Mouse (Mus musculus): Measurements from ENCODE around the gene Mymk. TPM values are rescaled to one million over a fixed set of nuclear protein-coding genes. Genes with fewer than 3 reads are reported as not detected.

Mymk gene
- not detected in 2 replicates for polyA plus RNA-seq (2012; ENCODE audit: insufficient read depth, insufficient read length, missing spikeins)

DNA sequence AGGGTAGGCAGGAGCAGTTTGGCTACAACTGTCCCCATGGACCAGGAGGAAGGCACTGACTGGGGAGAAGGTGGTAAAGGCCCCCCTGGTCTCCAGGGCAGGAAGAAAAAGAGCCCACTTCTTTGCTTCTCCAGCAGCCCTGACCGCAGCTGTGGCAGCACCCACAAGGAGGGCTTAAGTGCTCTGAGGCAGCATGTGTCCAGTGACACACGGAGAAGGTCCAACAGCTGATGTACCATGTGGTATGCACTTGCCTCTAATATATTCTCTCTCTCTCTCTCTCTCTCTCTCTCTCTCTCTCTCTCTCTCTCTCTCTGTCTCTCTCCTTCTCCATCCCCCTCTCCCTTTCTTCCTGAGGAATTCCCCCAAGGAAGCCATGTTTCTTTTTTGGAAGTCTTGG is at the start of gene Mymk:
TSS of gene Mymk (minus strand) at position 202 of the 400 bp plus-strand sequence.
- Histone ChIP-seq H3K4me3 (ENCODE audit: insufficient read depth, low read length) (no peak within 1 kb of the TSS), H3K27ac (ENCODE audit: insufficient read depth, low read depth, low read length) (peak within 1 kb of the TSS; percentile 13; the same call in 1 of the 2 replicates), H3K4me1 (ENCODE audit: control insufficient read depth, insufficient read depth, low read length) (peaks cover 13% of the 10 kb centered on the region)
- no peak for TF ChIP-seq POLR2A (IDR thresholded peaks at IDR 0.05; ENCODE audit: borderline replicate concordance, low read depth, low read length)
- no peak for TF ChIP-seq CTCF (IDR thresholded peaks at IDR 0.05; ENCODE audit: low read depth, low read length)

DNA sequence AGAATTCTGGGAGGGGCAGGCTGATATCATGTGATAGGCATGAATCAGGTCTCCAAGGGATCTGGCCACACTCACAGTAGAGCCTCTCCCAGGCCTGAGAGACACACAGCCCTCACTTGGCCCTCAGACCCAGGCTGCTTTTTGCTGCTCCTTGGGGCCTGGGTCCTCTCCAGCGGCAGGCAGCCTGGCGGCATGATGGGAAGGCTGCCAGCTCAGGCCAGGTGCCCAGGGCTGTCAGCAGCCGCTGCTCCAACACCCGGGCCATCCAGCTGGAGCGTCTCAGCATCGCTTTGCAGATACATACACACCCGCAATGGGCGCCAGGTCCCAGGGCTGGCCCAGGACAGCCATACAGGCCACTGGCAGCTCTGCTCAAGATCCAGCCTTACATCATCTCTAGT is 48.3 kb upstream of the Mymk start:
- no peaks in the 10 kb centered on the region for H3K4me1 ChIP-seq (ENCODE audit: control insufficient read depth, insufficient read depth, low read length)
- H3K27ac ChIP-seq (ENCODE audit: insufficient read depth, low read depth, low read length): no peak overlapping the region
- TF ChIP-seq CTCF (IDR thresholded peaks at IDR 0.05; ENCODE audit: low read depth, low read length) (no peak), POLR2A (IDR thresholded peaks at IDR 0.05; ENCODE audit: borderline replicate concordance, low read depth, low read length) (no peak)
- no peak overlapping the region for H3K4me3 ChIP-seq (ENCODE audit: insufficient read depth, low read length)

DNA sequence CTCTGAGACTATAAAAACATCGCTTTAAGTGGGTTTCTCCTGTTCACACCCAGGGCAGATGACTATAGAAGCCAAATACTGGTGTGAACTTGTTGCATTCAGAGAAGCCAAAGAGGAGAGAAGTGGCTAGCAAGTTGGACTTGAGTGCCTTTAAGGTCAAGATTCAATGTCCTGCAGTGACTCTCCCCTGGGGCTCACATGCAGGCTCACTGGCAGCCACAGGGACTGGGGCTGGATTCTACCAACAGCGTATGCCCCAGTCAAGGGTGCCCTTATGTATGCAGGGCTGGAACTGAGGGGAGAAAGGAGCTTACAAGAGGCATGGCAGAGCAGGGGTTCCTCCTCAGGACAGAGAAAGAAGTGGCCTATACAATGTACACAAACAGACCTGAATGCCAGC is 47.8 kb upstream of the Mymk start:
- Histone ChIP-seq H3K4me1 (ENCODE audit: control insufficient read depth, insufficient read depth, low read length) (no peaks in the 10 kb centered on the region), H3K27ac (ENCODE audit: insufficient read depth, low read depth, low read length) (no peak overlapping the region), H3K4me3 (ENCODE audit: insufficient read depth, low read length) (no peak overlapping the region)
- TF ChIP-seq CTCF (IDR thresholded peaks at IDR 0.05; ENCODE audit: low read depth, low read length): no peak
- no peak for TF ChIP-seq POLR2A (IDR thresholded peaks at IDR 0.05; ENCODE audit: borderline replicate concordance, low read depth, low read length)

DNA sequence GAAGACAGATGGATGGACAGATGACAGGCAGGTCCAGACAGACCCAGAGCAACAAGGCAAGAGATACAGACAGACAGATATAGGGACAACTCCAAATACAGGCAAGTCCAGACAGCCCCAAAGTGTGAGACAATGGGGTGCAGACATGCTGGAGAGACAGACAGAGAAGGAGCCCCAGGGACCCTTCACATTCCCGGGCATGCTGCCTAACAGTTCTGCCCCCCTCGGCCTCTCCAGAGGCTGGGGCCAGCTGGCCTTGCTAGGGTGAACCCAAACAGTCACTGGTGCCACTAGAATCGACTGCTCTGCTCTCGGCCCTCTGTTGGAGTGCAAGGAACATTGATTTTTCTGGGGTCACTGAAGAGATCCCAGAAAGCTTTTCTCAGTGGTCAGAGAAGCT is 46.5 kb upstream of the Mymk start:
- Histone ChIP-seq H3K4me1 (ENCODE audit: control insufficient read depth, insufficient read depth, low read length) (no peaks in the 10 kb centered on the region), H3K4me3 (ENCODE audit: insufficient read depth, low read length) (no peak overlapping the region), H3K27ac (ENCODE audit: insufficient read depth, low read depth, low read length) (no peak overlapping the region)
- TF ChIP-seq POLR2A (IDR thresholded peaks at IDR 0.05; ENCODE audit: borderline replicate concordance, low read depth, low read length) (no peak), CTCF (IDR thresholded peaks at IDR 0.05; ENCODE audit: low read depth, low read length) (no peak)

DNA sequence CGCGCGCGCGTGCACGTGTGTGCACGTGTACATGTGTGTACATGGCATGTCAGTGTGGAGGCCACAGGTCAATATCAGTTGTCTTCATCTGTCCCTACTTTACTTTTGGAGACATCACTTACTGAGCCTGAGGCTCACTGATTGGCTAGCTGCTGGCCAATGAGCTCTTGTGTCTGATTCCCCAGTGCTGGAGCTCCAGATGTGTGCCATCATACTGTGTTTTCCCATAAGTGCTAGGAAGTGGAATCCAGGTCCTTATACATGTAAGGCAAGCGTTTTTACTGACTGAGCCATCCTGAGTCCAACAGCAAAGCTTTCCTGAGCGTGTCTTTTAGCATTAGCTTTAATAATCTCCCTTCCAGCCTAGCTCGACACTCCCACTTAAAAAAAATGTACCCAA is 42.2 kb upstream of the Mymk start:
- Histone ChIP-seq H3K4me1 (ENCODE audit: control insufficient read depth, insufficient read depth, low read length) (no peaks in the 10 kb centered on the region), H3K27ac (ENCODE audit: insufficient read depth, low read depth, low read length) (no peak overlapping the region), H3K4me3 (ENCODE audit: insufficient read depth, low read length) (no peak overlapping the region)
- no peak for TF ChIP-seq CTCF (IDR thresholded peaks at IDR 0.05; ENCODE audit: low read depth, low read length)
- TF ChIP-seq POLR2A (IDR thresholded peaks at IDR 0.05; ENCODE audit: borderline replicate concordance, low read depth, low read length): no peak

DNA sequence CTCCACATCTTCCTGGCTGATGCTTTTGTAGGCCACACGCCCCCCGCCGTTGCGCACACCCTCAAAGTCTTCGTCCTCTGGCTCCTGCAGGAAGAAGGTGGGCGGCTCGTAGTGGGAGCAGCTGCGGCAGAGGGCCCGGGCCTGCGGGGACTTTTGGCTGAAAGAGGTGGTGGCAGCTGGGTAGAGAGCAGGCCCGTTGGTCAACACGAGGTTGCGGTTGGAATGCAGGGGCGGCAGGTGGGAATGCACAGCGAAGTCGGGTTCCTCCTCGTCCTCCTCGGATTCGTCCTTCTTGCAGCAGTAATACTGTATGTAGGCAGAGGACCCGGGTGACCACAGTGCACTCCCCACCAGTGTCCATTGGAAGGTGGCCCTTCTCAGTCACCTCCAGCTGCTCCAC is 40.6 kb upstream of the Mymk start:
- Histone ChIP-seq H3K27ac (ENCODE audit: insufficient read depth, low read depth, low read length) (no peak overlapping the region), H3K4me1 (ENCODE audit: control insufficient read depth, insufficient read depth, low read length) (no peaks in the 10 kb centered on the region), H3K4me3 (ENCODE audit: insufficient read depth, low read length) (no peak overlapping the region)
- TF ChIP-seq POLR2A (IDR thresholded peaks at IDR 0.05; ENCODE audit: borderline replicate concordance, low read depth, low read length): no peak
- no peak for TF ChIP-seq CTCF (IDR thresholded peaks at IDR 0.05; ENCODE audit: low read depth, low read length)

DNA sequence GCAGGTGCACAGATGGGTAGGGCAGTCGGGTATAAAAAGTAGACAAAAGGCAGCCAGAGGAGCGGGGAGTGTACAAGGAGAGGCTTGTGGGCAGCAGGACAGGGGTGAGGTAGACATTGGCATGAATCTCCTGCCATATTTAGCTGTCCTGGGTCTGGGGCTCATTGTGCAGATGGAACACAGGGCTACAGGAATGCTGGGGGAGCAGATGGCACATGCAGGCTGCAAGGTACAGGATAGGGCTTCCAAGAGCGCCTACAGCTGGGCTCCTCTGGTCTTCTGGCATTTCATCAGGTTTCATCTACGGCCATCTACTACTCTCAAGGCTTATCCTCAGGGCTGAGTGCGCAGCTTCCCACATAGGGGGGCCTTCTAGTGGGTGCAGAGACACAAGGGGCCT is 37.1 kb upstream of the Mymk start:
- H3K4me1 ChIP-seq (ENCODE audit: control insufficient read depth, insufficient read depth, low read length): no peaks in the 10 kb centered on the region
- no peak overlapping the region for H3K27ac ChIP-seq (ENCODE audit: insufficient read depth, low read depth, low read length)
- H3K4me3 ChIP-seq (ENCODE audit: insufficient read depth, low read length): no peak overlapping the region
- TF ChIP-seq POLR2A (IDR thresholded peaks at IDR 0.05; ENCODE audit: borderline replicate concordance, low read depth, low read length) (no peak), CTCF (IDR thresholded peaks at IDR 0.05; ENCODE audit: low read depth, low read length) (no peak)

DNA sequence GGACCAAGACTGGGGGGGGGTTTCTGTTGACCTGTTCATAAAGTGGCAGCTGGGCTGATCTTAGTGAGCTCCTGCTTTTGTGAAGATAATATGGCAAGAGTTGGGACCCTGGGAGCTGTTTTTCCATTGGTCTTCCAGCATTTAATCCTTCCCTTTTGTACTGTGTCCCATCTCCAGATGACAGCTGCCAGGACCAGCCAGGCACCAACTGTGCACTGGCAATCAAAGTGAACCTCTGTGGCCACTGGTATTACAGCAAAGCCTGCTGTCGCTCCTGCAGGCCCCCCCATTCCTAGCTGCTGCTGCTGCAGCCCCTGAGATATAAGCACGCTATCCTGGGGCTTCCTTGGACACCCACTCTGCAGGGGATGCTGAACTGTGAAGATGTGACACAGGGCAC is 36.2 kb upstream of the Mymk start:
- TF ChIP-seq POLR2A (IDR thresholded peaks at IDR 0.05; ENCODE audit: borderline replicate concordance, low read depth, low read length): no peak
- TF ChIP-seq CTCF (IDR thresholded peaks at IDR 0.05; ENCODE audit: low read depth, low read length): no peak
- H3K4me1 ChIP-seq (ENCODE audit: control insufficient read depth, insufficient read depth, low read length): no peaks in the 10 kb centered on the region
- H3K27ac ChIP-seq (ENCODE audit: insufficient read depth, low read depth, low read length): no peak overlapping the region
- H3K4me3 ChIP-seq (ENCODE audit: insufficient read depth, low read length): no peak overlapping the region

DNA sequence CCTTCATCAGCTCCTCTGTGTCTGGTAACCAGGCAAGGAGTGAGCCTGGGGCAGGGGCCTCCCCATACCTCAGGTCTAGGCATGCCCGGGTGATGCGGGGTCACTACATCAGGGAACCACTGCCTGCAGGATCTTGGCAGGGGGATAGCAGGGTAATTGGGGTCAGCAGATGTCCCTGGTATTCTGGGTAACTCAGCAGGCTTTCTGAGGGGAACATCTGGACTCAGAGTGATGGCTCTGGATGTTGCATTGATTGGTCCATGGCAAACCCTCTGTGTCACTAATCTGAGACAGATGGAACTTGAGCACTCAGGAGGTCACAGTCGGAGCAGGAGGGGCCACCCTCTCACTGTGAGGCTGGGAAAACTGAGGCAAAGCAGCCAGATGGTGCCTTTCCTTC is 34.8 kb upstream of the Mymk start:
- H3K27ac ChIP-seq (ENCODE audit: insufficient read depth, low read depth, low read length): no peak overlapping the region
- H3K4me3 ChIP-seq (ENCODE audit: insufficient read depth, low read length): no peak overlapping the region
- H3K4me1 ChIP-seq (ENCODE audit: control insufficient read depth, insufficient read depth, low read length): no peaks in the 10 kb centered on the region
- TF ChIP-seq CTCF (IDR thresholded peaks at IDR 0.05; ENCODE audit: low read depth, low read length) (no peak), POLR2A (IDR thresholded peaks at IDR 0.05; ENCODE audit: borderline replicate concordance, low read depth, low read length) (no peak)

DNA sequence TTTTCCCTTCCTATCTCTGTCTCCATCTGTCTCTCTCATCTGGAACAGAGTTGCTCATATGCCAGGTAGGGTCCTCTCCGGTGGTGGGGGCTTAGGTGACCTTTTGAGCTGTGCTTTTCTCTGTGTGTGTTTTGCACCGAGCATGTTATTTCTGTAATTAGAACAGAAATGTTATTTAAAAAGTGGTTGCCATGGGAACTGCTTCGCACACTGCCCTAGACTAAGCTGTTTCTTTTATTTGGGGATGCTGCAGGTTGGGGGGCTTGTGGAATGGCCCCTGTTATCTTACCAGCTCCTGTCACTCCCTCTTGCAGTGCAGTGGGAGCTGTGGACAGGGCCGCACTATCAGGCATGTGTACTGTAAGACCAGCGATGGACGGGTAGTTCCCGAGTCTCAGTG is 31.6 kb upstream of the Mymk start:
- Histone ChIP-seq H3K4me3 (ENCODE audit: insufficient read depth, low read length) (no peak overlapping the region), H3K4me1 (ENCODE audit: control insufficient read depth, insufficient read depth, low read length) (0 out of 2 replicates have a peak, but pooled peaks cover under 1% of the 10 kb centered on the region), H3K27ac (ENCODE audit: insufficient read depth, low read depth, low read length) (no peak overlapping the region)
- TF ChIP-seq POLR2A (IDR thresholded peaks at IDR 0.05; ENCODE audit: borderline replicate concordance, low read depth, low read length) (no peak), CTCF (IDR thresholded peaks at IDR 0.05; ENCODE audit: low read depth, low read length) (no peak)

DNA sequence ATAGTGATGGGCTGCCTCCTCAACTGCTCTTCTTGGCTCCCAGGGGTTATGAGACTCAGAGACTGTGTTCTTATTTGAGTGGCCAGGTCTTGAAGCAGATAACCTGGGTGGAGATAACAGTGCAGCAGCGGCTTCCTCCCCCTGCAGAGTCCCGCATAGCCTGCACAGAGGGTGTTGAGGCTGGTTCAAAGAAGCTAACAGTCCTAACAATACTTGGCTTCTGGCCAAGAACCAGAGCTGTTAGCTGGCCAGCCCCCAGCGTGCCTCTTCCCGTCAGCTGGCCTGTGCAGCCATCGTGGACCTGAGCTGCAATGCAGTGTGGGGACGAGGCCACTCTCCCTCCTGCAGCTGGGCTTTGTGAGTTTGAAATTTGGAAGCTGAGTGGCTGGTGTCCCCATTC is 25.8 kb upstream of the Mymk start:
- Histone ChIP-seq H3K4me1 (ENCODE audit: control insufficient read depth, insufficient read depth, low read length) (0 out of 2 replicates have a peak, but pooled peaks cover 4% of the 10 kb centered on the region), H3K27ac (ENCODE audit: insufficient read depth, low read depth, low read length) (no peak overlapping the region), H3K4me3 (ENCODE audit: insufficient read depth, low read length) (no peak overlapping the region)
- TF ChIP-seq CTCF (IDR thresholded peaks at IDR 0.05; ENCODE audit: low read depth, low read length): no peak
- TF ChIP-seq POLR2A (IDR thresholded peaks at IDR 0.05; ENCODE audit: borderline replicate concordance, low read depth, low read length): no peak

Data from bone marrow macrophage, adult 2 months (primary cell).